Mouse (Mus musculus): ENCODE results near the gene Cep162.

The Cep162 gene

DNA sequence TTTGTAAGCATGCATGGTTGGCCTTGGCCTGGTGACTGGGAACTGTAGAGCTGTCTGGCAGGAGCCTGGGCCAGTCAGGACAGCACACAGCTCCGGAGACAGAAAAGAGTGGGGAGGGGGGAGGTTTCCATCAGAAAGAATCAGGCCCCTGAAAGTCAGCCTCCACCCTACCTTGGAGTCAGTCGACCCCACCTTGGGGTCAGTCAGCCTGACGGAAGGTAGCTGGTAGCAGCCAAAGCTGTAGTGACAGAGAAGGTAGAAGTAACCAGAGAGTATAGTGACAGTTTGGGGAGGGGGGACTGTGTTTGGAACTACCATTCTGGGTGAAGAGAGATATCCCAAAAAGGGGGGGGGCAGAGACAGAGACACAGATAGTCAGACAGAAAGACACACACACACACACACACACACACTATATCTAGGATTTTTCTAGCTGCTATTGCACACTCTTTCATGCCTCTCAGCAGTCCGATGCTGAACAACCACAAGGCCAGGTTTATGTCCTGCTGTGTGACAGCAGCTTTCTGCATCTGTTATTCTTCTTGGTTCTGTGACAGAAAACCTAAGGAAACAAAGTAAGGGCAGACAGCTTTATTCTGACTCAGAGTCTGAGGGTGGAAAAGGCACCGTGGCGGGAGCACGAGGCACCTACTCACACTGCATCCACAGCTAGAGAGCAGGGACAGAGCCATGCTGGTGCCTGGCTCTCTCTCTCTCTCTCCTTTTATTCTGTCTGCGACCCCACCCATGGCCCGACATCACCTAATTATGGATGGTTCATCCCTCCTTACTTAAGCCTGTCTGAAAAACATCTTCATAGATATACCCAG lies 88.1 kb downstream of the Cep162 start:
- DNase-seq (ENCODE audit: extremely low read depth, low read depth, low spot score): no peak

DNA sequence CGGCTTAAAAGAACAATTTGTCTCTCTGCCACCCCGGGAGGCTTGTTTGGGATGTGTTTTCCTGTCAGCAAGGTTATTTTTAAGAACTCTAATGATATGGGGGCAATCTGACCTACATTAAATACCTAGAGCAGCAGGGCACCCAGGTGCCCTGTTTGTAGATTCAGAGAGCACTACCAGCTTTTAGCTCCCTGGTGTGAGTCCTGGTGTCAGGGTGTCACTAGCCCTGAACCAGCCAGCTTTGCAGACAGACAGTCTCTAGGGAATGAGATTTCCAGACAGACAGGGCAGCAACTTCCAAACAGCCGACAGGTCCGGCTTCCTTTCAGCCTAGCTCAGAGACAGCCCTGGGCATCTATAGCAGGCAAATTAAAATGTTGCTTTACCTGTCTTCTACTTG lies 92.8 kb downstream of the Cep162 start:
- DNase-seq (ENCODE audit: extremely low read depth, low read depth, low spot score): no peak

DNA sequence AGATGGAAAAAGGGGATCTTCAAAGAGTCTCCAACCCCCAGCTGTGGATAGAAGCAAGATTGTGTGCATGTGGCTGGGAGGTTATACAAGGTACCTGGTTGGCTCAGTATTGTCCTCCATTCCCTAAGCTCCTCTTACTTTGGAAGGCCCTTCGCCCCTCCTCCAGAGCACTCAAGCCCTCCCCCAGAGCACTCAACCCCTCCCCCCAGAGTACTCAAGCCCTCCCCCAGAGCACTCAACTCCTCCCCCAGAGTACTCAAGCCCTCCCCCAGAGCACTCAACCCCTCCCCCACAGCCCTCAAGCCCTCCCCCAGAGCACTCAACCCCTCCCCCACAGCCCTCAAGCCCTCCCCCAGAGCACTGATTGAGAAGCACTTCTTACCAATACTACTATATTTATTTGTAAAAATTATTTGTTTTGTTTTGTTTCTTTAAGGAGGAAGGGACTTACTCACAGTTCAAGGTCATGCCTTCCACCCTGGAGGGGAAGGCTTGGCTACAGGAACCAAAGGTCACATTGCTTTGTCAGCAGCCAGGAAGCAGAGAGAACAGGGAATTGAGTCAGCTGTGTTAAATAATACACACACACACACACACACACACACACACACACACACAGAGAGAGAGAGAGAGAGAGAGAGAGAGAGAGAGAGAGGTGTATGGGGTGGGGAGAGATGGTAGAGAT lies 102.6 kb downstream of the Cep162 start:
- no peak for DNase-seq (ENCODE audit: extremely low read depth, low read depth, low spot score)

DNA sequence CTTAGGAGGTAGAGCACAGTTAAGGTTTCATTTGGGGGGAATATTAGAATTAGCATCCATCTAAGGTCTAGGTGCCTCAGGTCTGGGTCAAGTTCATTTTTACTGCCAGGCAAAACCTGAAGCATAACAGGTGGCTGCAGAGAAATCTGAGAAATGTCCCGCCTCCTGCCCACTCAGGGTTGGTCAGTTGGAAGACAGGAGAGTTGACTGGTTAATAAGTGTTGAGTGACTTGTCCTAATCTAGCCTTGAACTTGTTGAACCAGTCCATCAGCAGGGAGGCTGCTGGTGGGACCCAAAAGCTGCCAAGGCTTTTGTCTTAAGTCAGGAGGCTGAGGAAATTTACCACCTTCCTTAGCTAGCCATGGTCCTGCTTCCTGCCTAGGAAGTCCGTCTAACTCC lies 107.4 kb downstream of the Cep162 start:
- no peak for DNase-seq (ENCODE audit: extremely low read depth, low read depth, low spot score)

DNA sequence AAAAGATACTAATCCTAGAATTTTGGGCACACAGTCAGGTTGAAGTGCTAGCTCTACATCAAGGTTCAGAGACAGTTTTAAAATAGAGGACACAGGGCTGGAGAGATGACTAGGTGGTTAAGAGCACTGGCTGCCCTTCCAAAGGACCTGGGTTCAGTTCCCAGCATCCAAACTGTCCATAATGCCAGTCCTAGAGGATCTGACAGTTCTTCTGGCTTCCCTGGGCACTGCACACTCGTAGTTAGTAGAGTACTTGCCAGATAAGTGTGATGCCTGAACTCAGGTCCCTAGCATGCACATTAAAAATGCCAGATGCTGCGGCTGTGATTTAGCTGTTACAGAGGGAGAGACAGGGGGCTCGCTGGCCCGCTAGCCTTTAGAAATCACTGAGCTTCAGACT lies 108.9 kb downstream of the Cep162 start:
- DNase-seq (ENCODE audit: extremely low read depth, low read depth, low spot score): no peak

DNA sequence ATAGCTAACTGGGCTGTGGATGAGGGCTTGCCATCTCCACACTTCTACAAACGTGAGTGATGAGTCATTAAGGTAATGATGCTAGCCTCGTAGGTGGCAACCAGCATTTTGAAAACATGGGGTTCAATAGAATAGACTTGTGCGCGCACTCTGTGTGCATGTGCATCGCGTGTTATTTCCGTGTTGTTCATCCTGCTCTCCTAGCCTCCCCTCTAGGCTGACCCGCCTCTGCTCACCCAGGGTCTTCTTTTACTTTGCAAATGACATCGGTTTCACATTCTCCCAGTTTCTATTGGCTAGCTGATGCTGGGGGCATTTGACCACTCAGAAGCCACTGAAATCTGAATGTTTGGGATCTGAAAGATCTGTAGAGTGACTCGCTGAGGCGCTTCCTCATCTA lies 109.7 kb downstream of the Cep162 start:
- DNase-seq (ENCODE audit: extremely low read depth, low read depth, low spot score): no peak

DNA sequence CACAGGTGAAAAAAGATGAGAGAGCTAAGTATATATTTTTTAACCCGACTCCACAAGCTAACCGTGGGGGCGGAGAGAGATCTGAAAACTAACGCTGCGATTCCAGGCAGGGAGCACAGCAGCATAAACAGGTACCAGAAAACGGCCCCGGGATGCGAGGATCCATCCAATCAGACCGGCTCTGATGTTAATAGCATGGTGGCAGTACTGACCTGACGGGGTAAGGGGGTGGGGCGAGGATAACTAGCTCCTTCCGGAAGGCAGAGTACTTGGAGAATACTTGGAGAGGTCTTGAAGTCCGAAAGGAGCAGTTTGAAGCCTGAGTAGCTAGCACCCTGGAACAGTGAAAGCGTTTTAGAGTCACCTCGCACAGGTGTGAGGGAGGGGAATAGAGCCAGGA lies 110.2 kb downstream of the Cep162 start:
- no peak for DNase-seq (ENCODE audit: extremely low read depth, low read depth, low spot score)

DNA sequence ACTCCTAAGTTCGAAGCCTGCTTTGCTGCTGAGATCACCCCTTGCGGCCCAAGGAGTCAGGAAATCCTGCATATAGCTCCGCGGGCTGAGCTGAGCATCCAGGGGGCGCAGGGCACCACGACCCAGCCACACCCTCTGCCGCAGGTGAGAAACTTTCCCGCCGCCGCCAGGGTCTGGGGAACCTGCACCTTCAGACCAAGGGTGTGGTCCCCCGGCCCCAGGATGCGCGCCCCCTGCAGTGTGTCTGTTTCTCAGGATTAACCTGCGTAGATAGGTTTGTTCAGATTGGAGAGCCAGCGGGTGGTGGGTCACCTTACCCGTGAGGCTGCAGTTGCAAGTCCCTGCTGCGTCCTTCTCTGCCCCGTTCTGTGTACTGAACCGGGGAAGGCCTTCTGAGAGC lies 110.8 kb downstream of the Cep162 start:
- DNase-seq (ENCODE audit: extremely low read depth, low read depth, low spot score): no peak

DNA sequence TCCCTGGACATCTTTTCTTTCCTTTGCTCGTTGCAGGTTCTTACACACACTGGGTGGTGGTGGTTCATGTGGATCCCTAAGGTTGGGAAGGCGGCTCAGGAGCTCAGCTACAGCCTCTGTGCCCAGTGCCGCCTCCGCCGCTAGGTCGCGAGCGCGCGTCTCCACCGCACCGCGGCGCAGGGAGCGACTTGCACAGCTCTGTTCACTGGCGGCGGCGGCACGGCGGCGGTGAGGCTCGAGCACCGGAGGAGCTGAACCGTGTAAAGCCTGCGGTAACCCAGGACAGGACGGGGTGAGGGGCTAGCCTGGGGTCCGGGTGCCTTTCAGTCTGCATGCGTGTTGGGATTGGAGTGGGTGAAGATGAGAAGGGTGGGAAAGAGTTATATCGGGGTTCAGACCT lies 111.2 kb downstream of the Cep162 start, which contains the start of gene Mrap2:
Mrap2 (plus strand) TSS at position 201 of the 400 bp plus-strand sequence.
- no peak for DNase-seq (ENCODE audit: extremely low read depth, low read depth, low spot score)

DNA sequence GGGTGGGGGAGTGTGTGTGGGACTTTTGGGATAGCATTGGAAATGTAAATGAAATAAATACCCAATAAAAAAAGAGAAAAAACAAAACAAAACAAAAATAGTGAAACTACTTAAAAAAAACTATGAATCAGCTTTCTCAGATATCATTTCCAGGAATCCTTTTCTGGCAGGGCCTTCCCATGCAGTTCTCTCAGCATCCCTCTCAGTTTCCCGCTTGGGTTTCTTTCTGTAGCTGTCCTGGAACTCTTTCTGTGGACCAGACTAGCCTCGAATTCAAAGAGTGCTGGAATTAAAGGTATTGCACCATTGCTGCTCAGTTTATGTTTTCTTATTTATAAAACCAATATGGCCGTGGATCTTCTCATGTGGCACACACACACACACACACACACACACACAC lies 112.3 kb downstream of the Cep162 start:
- DNase-seq (ENCODE audit: extremely low read depth, low read depth, low spot score): no peak
